Mouse (Mus musculus): ENCODE data around the gene Pih1d1. TPM values are rescaled to one million over a fixed set of nuclear protein-coding genes. Genes with fewer than 3 reads are reported as not detected.
"Not testable (repeated sequence)": the region's sequence is repeated elsewhere in the genome, so short reads cannot be mapped to it uniquely, and the experiment has no call there.

Gene Pih1d1
- total RNA-seq (2022): 10 to 100 TPM; 58.4 to 73.0 (median 68.9) TPM

DNA sequence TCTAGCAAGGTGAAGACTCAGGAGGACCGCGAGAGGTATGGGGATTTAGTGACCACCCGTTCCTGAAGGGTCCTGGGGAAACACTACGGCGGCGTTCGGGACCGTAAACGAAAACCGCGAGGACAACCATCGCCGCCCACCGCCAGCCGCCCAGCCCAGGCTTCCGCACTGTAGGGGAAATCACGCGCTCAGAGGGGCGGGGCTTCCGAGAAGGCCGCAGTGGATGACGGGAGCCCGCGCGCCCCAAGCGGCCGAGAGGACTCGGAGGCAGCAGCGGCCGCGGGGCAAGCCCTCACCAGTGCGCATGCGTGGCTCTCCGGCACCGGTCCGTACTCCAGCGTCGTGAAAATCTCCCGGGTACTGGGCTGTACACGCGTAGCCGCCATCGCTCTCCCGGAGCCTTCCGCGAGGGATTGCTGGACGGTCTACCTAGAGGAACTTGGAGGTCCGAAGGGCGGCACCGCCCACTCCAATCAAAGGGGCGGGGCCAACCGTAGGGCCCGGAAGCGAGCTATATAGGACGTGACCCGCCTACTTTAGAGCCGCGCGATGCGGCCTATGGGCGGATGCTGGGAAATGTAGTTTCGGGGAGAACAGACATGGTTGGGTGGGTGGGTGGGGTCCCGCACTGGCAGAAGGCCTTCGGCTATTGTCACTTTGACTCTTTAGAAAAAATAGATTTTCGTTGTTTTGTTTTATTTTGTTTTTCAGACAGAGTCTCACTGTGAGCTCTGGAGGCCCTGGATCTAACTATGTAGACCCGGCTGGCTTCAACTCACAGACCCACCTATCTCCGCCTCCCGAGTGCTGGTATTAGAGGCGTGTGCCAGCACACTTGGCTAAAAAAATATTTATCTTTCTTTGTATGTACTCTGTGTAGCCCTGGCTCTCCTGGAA lies at the start of gene Pih1d1, which contains the start of gene Aldh16a1:
Gene Pih1d1, plus strand, starts transcription at position 208 of the 897 bp plus-strand sequence.
Gene Aldh16a1, minus strand, starts transcription at position 489 of the 897 bp plus-strand sequence.
- peak; percentile 93 for DNase-seq

DNA sequence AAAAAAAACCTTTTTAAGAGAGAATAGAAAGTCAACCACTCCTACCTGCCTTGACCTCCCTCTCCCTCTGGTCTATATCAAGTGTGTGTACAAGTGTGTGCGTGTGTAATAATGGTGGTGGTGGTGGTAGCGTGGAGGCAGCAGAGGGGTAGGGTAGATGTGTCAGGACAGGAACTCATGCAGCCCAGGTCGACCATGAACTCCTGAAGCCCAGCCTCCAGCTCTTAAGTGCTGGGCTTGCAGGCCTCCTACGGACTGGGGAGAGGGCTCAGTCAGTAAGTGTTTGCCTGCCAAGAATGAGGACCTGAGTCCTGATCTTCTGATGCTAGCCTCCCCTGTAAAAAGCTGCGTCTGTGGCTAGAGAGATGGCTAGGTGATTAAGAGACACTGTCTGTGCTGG lies 49.2 kb upstream of the Pih1d1 start:
- no peak for DNase-seq

DNA sequence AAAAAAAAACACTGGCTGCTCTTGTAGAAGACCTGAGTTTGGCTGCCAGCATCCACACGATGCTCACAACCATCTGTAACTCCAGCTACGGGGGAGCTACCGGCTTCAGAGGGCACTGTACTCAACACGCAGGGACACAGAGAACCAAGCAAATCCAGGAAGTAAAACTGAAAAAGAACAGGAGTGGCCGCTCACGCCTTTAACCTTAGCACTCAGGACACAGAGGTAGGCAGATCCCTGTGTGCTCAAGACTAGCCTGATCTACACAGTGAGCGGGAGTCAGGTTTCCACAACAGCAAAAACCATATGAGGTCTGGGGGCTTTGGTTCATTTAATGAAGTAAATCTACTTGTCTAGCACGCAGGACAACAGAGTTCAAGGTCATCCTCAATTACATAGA lies 48.6 kb upstream of the Pih1d1 start:
- no peak for DNase-seq

DNA sequence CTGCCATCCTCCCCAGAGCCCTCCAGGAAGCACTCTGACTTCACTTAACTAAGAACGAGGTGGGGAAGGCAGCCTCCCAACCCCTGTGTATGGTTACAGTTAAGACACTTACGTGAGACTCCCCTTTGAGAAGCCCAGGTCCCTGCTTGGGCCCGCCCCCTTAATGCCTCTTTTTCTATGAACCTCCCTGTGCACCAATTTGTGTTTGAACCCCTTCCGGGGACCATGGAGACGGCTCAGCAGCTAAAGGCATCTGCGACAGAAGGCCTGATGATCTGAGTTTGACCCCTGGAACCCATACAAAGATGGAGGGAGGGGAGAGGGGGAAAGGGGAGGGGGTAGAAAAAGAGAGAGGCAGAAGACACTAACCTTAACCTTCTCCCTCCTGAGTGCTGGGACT lies 47.7 kb upstream of the Pih1d1 start:
- no peak for DNase-seq

DNA sequence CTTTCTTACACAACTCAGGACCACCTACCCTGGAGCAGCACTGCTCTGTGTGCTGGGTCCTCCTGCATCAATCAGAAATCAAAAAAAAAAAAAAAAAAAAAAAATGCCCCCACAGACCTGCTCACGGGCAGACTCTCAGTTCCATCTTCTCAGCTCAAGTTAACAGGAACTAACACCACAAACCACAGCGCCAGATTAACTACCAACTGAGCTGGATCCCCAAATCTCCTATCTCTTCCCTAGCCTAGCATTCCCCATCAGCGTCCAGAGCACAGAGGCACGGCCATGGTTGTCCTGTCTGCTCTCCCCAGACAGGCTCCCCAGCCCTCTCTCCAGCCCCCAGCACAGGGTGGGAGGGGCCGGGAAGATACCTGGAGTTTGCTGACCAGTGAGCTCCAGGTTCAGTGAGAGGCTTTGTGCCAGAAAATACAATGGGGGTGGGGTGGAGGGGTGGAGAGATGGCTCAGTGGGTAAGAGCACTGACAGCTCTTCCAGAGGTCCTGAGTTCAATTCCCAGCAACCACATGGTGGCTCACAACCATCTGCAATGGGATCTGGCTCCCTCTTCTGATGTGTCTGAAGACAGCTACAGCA lies 47.0 kb upstream of the Pih1d1 start:
- DNase-seq: no peak

DNA sequence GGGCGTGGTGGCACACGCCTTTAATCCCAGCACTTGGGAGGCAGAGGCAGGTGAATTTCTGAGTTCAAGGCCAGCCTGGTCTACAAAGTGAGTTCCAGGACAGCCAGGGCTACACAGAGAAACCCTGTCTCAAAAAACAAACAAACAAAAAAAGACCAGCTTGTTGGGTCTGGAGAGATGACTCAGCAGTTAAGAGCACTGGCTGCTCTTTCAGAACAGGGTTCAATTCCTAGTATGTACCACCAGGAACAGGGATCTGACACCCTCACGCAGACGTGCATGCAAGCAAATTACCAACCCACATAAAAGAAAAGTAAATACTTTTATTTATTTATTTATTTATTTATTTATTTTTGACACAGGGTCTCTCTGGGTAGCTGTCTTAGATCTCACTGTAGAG lies 44.0 kb upstream of the Pih1d1 start:
- not testable (repeated sequence) for DNase-seq

DNA sequence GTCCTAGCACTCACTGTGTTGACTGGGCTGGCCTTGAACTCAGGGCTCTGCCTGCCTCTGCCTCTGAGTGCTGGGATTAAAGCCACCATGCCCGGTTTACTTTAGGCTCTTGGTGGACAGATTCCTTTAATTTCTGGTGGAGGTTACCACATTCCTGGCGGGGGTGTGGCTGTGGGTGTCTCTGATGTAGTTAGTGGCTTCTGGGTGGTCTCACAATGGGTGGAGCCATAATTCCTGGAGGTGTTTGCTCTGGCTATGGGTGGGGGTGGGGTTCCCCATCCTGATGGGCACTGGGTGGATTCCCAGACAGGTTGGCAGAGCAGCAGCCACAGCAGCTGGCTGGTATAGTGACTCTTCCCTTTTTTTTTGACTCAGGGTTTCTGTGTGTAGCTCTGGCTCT lies 42.2 kb upstream of the Pih1d1 start:
- no peak for DNase-seq

DNA sequence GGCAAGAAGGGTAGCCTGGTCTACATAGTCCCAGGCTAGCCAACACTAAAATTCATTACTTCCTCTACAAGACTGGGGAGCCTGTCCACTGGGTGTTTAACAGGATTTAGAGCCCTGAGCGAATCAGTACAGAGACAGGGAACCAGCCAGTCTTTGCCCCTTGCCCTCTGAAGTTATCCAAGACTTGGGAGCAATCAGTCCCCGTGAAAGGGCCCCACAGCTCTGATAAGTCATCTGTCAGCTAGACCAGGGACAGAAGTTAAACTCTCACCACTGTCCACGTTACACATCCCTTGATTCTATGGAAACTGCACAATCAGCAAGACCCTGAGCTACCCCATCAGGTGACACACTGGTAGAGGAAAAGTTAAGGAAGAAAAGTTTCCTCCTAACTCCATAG lies 41.6 kb upstream of the Pih1d1 start:
- DNase-seq: no peak

DNA sequence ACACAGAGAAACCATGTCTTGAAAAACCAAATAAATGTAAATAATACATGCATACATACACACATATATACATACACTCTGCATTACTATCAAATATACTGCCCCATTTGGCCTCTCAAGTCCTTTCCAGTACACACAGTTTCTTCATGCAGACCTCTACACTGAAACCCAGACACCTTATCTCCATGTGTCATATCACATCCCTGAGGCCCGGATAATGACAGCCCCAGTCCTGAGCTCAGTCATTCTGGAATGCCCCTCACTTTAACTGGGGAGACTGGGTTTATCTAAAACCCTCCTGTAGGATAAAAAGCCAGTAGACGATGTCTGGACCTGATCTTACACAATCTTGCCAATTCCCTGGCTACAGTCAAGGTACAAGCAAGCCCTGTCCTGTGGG lies 40.6 kb upstream of the Pih1d1 start:
- DNase-seq: no peak

DNA sequence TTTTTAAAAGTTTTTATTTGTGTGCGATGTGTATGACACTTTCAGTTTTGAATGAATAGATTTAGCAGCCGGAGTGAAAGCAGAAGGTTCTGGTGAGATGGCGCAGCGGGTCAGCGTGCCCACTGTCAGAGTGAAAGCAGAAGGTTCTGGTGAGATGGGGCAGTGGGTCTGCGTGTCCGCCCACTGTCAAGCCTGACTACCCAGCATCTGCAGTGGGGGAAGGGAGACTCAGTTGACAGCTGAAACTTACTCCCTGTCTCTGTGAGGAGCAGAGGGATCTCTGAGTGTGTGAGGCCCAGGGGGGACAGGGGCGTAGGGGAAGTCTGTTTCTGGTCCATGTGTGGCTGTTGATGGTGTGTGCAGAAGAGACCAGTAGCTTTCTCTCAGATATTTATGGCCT lies 36.5 kb upstream of the Pih1d1 start:
- DNase-seq: no peak

DNA sequence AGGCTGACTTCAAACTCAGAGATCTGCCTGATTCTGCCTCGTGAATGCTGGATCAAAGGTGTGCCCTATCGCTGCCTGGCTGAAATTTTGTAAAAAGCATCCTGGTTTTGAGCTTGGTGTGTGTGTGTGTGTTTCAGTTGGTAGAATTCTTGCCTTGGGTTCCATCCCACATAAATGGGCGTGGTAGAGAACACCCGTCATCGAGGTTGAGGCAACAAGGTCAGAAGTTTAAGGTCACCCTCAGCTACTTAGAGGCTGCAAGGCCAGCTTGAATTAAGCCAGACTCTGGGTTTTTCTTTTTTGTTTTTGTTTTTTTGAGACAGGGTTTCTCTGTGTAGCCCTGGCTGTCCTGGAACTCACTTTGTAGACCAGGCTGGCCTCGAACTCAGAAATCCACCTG lies 35.8 kb upstream of the Pih1d1 start:
- DNase-seq: no peak

DNA sequence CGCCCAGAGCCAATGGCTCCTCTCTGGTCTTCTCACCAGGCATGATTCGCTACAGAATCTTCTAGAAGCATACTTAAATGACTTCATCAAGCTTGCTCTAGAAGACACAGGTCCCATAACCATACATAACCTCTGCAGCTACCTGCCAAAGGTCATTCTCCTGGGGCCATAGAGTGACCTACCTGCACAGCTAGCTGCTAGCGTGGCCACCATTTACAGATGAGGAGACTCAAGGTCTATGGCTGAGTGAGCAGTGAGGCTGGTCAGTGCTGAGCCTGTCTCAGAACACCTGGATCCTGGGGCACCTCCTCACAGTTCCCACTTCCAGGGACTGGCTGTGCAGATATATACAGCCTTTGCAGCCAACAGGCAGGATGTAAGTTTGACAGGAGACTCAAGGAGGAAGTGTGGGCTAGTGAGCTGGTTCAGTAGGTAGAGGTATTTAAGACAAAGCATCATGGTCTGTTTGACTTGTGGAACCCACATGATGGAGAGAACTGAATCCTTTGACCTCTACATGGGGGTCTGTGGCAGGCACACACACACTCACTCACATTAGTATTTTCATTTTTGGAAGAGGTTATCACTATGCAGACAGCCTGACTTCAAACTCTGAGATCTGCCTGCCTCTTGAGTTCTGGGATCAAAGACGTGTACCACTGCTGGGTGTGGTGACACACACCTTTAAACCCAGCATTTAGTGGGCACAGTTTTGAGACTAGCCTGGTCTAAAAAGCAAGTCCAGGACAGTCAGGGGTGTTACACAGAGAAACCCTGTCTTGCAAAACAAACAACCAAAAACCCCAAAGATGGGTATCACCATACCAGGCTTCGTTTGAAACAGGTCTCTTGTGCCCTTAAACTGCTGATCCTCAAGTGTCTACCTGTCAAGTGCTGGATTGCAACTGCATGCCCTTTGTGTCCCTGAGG lies 34.1 kb upstream of the Pih1d1 start:
- no peak for DNase-seq

DNA sequence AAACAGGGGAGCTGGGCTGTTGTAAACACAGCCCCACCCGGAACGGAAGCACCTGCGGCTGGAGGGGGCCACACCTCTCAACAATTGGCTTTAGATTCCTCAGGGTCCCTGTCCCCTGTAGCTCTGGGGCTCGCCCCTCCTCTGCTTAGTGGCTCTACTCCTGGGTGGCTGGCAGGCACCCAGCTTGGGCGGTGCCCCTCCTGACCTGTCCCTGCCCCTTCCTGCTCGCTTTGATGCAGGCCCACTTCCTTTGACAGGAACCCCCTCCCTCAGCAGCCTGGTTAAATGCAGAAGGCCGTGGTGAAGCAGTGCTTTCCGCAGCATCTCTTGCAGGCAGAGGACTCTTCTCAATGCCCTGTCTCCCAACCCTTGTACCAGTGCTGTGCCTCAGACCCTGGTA lies 32.7 kb upstream of the Pih1d1 start:
- DNase-seq: no peak

DNA sequence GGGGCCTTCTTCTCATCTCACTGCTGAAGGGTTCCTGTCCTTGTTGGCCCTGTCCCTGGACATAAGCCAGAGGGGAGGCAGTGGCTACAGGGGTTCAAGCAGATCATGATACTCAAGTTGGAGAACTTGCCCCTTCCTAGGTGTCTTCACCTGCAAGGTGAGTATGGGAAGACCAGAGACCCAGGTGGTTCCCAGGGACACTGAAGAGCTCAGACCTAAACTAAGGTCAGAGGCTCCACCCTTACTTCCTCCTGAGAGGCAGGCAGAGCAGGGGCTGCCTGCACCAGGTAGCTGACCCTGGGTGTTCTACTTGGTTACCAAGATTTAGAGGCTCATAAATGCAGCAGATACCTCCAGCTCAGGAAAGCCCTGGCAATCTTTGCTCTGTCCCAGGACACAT lies 32.1 kb upstream of the Pih1d1 start:
- DNase-seq: no peak

DNA sequence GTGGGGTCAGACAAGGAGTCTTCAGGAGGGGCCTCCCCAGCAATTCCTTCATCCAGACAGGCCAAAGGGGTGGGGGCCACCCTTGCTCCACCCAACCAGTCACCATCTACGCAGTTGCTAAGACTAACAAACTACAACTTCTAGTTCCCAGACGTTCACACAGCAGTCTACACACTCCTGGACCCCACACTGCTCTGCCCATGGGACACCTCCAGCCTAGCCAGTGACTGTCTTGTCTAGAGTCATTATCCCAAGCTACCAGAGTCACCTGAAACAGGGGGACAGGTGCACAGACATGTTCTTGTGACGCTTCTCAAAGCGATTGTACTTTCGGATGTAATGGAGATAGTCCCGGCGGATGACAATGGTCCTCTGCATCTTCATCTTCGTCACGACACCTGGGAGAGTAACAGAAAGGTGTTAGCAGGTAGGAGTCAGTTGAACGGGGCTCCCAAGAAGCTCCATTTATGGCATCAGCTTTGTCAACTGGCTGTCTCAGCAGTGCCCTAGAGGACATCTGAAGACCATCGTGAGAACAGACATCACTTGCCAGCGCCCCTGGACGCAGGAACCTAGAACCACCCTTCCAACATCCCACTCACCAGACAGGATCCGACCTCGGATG lies 31.4 kb upstream of the Pih1d1 start:
- no peak for DNase-seq

DNA sequence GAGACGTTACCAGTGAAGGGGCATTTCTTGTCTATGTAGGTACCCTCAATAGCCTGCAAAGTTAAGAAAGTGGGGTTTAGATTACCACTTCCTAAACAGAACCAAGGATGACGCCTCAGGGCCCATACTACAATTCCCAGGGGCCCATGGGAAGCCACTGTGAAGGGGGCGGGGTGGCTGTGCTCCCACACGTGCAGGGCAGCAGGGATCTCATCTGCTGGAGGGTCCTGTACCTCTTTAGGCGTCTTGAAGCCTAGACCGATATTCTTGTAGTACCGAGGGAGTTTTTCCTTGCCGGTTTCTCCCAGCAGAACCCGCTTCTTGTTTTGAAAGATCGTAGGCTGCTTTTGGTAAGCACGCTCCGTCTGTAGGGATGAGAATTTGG lies 30.9 kb upstream of the Pih1d1 start:
- DNase-seq: no peak

DNA sequence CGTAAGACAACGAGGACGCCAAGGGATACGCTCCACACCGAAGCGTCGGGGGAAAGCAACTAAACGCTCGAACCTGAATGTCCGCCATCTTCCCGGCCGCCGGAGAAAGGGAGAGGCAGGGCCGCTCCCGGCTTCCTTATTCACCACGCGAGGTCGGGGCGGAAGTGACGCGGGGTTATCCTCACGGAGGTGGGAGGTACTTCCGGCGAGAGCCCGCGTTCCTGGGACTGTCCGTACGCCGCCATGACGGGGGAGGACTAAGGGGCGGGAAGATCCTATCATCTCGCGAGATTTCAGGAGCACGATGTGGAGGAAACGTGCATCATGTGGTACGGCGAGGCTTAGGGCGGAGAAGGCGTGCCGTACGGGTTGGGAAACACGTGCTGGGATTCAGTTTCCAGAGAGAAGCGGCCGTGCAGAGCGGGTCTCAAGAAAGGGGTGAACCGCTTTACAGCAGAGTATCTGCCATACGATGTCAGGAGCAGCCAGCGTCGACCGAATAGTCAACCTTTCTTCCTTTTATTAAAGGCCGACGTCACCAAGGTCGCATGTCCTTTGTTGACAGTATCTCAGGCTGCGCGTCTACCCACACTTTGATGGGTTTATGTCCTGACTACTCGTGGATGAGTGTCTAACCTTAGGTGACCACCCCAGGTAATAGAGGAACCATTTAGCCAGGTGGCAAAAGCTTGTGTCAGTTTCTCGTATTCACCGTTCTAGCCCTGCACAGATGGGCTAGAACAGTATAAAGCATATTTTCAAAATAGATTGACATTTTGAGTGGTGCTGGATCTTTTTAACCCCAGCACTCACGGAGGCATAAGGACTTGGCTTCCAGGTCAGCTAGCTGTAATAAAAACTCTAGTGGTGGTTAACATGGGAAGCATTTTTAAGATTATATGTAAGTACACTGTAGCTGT lies 29.6 kb upstream of the Pih1d1 start, which contains the start of gene Rps11:
Gene Rps11, minus strand, starts transcription at position 216 of the 920 bp plus-strand sequence.
- peak; percentile 99 for DNase-seq

DNA sequence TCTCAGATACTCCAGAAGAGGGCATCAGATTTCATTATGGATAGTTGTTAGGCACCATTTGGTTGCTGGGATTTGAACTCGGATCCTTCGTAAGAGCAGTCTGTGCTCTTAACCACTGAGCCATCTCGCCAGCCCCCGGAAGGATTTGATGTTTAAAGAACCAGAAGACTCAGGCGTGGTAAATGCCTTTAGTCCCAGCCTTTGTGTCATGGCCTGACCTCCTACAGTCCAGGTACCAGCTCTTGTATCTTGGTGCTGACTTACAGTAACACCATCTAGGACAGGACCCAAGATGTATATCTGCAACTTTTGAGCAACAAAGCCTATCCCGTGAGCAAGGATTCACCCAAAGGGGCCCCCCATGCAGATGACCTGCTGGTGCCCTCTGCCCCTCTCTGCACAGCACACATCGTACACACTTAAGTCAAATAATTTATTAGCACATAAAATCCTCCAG lies 28.9 kb upstream of the Pih1d1 start:
- DNase-seq: no peak

DNA sequence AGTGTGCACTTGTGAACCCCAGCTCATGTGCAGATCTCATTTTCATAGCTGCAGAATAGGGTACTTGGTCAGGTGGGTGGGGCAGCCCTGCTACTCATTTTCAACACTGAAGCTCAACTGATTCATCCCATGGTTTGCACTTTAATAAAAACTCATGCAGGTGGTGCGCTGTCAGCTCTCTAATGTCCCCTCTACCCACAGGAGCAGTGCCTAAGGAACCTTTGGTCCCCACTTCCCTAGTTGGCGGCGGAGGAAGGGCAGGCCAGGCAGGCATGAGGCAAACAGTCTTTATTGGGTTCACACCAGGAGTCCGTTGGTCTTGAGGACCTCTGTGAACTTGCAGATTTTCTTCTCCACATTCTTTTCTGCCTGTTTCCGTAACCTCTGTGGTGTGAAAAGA lies 28.5 kb upstream of the Pih1d1 start:
- DNase-seq: not testable (repeated sequence)

DNA sequence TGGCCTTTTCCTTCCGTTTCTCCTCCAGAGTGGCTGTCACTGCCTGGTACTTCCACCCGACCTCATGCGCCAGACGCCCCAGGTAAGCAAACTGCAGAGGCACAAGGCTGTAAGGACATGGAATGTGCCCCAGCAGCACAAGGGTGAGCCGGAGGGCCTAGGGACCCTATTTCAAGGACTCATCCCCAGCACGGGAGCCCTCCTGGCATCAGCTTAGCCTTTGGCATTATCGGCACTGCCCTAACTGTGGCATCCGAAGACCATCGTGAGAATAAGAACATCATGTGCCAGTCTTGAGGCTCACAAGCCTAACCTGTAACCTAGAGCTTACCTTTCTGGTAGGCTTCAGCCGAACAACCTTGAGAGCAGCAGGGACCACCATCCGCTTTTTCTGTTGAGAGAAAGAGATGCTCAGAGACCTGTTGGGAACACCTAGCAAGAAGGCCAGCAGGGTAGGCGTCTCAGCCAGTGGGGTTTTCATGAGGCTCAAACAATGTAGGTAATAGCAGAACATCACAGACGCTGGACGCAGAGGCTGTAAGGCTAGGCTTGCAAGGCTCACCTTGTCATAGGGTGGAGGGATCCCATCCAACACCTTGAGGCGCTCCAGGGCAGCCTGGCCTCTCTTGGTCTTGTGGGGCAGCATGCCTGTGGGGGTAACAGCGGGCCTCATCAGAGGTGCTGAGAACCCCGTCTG lies 27.8 kb upstream of the Pih1d1 start:
- no peak for DNase-seq
